Mouse (Mus musculus) heart, postnatal 36 days (tissue): ENCODE results near the gene Phyh. TPM values are rescaled to one million over a fixed set of nuclear protein-coding genes. Genes with fewer than 3 reads are reported as not detected.
"Not testable (repeated sequence)": the region's sequence is repeated elsewhere in the genome, so short reads cannot be mapped to it uniquely, and the experiment has no call there.

Experiments
- DNase-seq, 2 experiments: peaks; one replicate each; pipeline ENCODE4 v3.0.0; 2021 to 2022
- intact Hi-C: fragments of 180-260 bp; cut with DNase I; formaldehyde crosslinking; loops from one replicate; pipeline ENCODE4 v1.15.1; 2025
- total RNA-seq, 2 experiments: library from RNA; stranded (reverse); gene quantifications; 2 replicates each; pipeline ENCODE4 v1.2.3; 2021

Gene Phyh
- total RNA-seq, 2 experiments from 2014 or later: 763 to 822 TPM

DNA sequence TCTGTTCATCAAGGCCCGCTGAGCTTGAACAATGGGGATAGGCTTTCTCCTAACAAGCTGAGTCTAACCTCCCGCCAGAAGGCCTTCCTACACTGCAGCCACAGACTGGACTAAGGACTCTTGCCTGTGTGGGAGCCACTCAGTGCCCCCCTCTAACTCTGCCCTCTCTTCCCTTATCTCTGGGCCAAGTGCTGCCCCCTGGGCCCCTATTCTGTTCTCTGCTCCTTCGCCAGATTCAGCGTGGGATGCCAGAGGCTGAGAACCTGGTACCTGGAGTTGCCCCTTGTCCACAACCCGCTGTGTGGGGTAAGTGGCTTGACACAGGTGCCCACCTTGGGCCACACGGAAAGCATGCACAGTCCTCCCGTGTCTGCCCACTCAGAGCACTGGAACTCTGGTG lies 4.9 kb upstream of the Phyh start:
- DNase-seq: no peak
- intact Hi-C loops: no loop called here

DNA sequence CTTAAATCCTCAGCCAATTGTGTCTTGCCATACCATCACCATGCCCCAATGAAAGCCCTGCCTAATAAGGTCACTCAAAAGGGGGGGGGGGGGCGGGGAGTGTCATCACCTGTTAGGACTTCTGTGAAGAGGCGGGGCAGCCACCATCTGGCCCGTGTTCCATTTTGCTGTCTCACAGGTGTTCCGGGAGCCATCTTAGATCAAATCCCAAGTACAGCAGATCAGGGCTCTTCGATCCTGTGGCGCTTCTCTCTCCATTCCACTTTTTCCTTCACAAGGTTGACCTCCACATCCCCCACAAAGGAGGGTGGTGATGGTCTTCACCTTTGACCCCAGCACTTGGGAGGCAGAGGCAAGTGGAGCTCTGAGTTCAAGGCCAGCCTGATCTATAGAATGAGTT lies 2.8 kb upstream of the Phyh start:
- DNase-seq: no peak
- intact Hi-C loops: loop anchor here (2.0 kb wide), 2 partner anchors 33 to 111 kb away; no protein-coding TSS in a partner anchor

- intact Hi-C loops: loop anchor here (2.0 kb wide), 2 partner anchors 35 to 109 kb away; no protein-coding TSS in a partner anchor
- DNase-seq: peak; percentile 70 to 76
Observed at GRCm38 (mm10) chr2:4917326-4918021, 1.3 kb upstream of the Phyh start.

- intact Hi-C loops: no loop called here
- no peak for DNase-seq
Observed at GRCm38 (mm10) chr2:4921019-4921418, 2.2 kb downstream of the Phyh start.

DNA sequence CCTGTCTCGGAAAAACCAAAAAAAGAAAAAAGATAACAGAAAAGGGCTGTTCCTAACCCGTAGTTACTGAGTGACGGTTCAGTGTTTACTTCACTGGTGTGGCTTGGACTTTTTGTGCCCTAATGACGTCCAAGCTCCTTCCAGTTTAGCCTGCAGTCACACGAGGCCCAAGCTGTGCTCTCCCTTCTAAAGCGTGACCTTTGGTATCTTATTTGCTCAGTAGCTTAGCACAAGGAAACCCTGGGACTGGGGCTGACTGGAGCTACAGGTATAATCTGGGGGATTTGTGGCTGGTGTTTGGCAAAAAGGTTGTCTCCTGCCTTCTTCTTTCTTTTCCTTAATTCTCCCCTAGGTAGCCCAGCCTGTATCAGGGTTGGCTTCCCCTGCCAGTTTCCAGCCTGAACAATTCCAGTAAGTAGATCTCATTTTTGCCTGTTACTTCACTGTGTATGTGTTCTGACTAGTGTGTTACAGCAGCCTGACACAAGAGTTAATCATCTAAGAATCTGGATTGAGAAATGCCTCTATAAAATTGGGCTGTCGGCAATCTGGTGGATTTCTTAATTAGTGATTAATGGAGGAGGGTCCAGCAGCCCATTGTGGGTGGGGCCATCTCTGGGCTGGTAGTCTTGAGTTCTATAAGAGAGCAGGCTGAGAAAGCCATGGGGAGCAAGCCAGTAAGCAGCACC lies 3.8 kb downstream of the Phyh start:
- intact Hi-C loops: no loop called here
- DNase-seq: no peak

DNA sequence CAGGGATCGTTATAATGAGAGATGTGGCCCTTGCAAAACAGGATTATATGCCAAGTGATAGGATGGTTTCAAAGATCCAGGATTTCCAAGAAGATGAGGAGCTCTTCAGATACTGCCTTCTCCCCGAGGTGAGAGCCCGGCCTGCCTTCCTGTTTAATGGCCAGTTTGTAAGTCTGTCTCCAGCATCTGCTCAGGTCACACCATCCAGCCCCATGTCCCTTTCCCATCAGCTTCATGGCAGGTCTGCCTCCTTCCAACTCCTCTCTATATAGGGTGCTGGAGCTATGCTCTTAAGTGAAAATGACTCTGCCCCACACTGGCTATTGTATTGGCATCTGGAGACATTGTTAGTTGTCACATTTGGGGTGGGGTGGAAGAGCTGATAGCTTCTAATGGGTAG lies 8.6 kb downstream of the Phyh start:
- intact Hi-C loops: no loop called here
- no peak for DNase-seq

DNA sequence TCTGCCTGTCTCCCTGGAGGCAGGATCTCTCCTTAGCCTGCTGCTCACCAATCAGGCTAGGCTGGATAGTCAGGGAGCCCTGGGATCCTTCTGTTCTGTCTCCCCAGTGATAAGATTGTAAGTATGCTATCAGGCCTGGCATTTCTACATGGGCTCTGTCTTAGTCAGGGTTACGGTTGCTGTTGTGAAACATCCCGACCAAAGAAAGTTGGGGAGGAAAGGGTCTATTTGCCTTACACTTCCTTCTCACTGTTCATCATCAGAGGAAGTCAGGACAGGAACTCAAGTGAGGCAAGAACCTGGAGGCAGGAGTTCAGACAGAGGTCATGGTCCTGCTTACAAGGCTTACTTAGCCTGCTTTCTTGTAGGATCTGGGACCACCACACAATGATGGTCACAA lies 10.4 kb downstream of the Phyh start:
- intact Hi-C loops: no loop called here
- DNase-seq: no peak

GRCm38 (mm10) chr2:4934516-4934915 lies 15.7 kb downstream of the Phyh start:
- intact Hi-C loops: no loop called here

GRCm38 (mm10) chr2:4937931-4938330 lies 19.1 kb downstream of the Phyh start:
- intact Hi-C loops: no loop called here
- DNase-seq: no peak

More at GRCm38 (mm10) chr2:4934516-4934915, 15.7 kb downstream of the Phyh start:
- DNase-seq: no peak

- intact Hi-C loops: no loop called here
- DNase-seq: no peak
Observed at GRCm38 (mm10) chr2:4940861-4941260, 22.0 kb downstream of the Phyh start.

DNA sequence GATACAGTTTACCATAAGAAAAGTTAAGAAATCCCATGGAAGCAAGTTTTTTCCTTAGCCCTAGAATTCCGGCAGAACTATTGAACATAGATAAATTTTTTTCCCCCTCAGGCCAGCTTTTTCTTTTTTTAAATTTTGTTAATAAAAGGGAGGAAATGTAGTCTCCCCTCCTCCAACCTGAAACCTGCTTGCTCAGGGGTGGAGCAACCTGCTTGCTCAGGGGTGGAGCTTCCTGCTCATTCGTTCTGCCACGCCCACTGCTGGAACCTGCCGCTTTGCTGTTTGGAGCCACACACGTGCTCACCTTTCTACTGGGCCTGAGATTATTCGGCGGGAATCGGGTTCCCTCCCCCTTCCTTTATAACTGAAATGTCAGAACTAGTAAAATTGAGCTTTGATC lies 30.9 kb downstream of the Phyh start:
- DNase-seq, intact Hi-C loops: not testable (repeated sequence)

DNA sequence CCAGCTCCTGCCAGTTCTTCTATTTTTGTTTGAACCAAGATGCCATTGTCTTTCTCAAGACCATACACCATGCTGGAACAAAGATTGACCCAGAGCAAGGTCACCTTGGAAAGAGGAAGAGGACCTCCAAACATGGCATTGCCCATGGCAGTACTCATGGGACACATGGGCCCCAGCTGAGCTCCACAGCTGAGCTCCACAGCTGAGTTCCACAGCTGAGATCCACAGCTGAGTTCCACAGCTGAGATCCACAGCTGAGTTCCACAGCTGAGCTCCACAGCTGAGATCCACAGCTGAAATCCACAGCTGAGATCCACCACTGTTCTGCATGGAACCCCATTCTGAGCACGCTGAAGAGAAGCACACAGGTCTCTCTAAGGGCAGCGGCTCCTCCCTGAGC lies 32.2 kb downstream of the Phyh start:
- intact Hi-C loops: no loop called here
- no peak for DNase-seq

- DNase-seq: no peak
- intact Hi-C loops: no loop called here
Observed at GRCm38 (mm10) chr2:4954216-4954760, 35.5 kb downstream of the Phyh start.

DNA sequence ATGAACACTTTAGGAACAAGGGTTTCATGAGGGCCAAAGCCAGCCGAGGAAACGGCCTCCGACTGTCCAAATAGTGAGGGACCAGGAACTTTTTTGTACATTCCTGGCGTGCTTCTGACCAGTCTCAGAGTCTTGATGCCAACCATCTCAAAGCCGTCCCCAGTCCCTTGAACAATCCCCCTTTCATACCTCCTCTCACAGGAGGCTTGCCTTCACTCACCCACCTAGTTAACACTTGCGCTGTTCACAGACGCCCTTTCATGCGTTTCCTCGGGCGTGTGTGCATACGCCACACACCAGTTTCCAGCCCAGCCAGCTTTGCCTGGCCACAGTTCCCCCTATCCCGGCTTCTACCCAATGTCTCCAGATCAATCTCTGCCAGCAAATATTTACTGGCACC lies 39.2 kb downstream of the Phyh start:
- no peak for DNase-seq
- intact Hi-C loops: no loop called here

DNA sequence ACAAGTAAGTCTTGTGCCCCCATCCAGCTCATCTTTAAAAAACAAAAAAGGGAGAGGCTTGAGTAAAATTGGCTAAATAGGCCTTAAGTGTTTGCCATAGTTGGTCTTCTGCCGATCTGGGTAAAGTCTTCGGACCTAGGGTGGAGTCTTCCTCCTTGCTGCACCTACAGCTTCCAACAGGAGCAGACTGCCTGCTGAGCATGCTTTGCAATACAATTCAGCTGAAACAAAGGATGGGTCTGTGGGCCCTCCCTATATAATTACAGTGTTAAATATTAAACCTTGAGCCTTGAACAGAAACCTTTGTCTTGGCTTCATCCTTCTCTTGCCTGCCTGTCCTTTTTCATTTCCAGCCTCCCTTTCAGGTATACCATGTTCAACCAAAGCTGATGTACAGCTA lies 49.0 kb downstream of the Phyh start:
- intact Hi-C loops: no loop called here
- DNase-seq: no peak

GRCm38 (mm10) chr2:4969083-4969482 lies 50.3 kb downstream of the Phyh start:
- no peak for DNase-seq
- intact Hi-C loops: no loop called here

GRCm38 (mm10) chr2:4975807-4976206 lies 57.0 kb downstream of the Phyh start, which contains the start of gene Ucma:
Gene Ucma (plus strand): TSS chr2:4976122.
- intact Hi-C loops: no loop called here

GRCm38 (mm10) chr2:4978091-4978490 lies 59.3 kb downstream of the Phyh start:
- intact Hi-C loops: no loop called here
- no peak for DNase-seq

More at GRCm38 (mm10) chr2:4975807-4976206, 57.0 kb downstream of the Phyh start, which contains the start of gene Ucma:
- DNase-seq: no peak

- intact Hi-C loops: no loop called here
- DNase-seq: no peak
Observed at GRCm38 (mm10) chr2:4983987-4984386, 65.2 kb downstream of the Phyh start.

- intact Hi-C loops: no loop called here
Observed at GRCm38 (mm10) chr2:4985000-4985399, 66.2 kb downstream of the Phyh start.

GRCm38 (mm10) chr2:4986798-4987197 lies 68.0 kb downstream of the Phyh start:
- intact Hi-C loops: no loop called here
- DNase-seq: no peak

More at GRCm38 (mm10) chr2:4985000-4985399, 66.2 kb downstream of the Phyh start:
- no peak for DNase-seq
